Mouse (Mus musculus) CH12.LX (cell line): ENCODE measurements around the gene Vps18. TPM values are rescaled to one million over a fixed set of nuclear protein-coding genes. Genes with fewer than 3 reads are reported as not detected.

Experiments used
- DNase-seq: peaks from one replicate; pipeline ENCODE4 v3.0.0-alpha.2; 2013; ENCODE audit errors: extremely low read depth
- H3K27ac ChIP-seq: 2 replicates; pipeline ENCODE4 v1.5.1; 2012; ENCODE audit warnings: low read depth, mild to moderate bottlenecking, control low read depth, moderate library complexity; ENCODE audit not compliant: insufficient read depth
- H3K27me3 ChIP-seq: replicated peaks from 2 replicates; pipeline ENCODE3; 2012; ENCODE audit warnings: inconsistent platforms
- H3K36me3 ChIP-seq, 2 experiments: replicated peaks in 1 of 2; 2 replicates each; pipeline versions ENCODE3 to v1.6.1; 2012; ENCODE audit warnings: inconsistent platforms in 1 of 2, low read length in 1 of 2, mild to moderate bottlenecking in 1 of 2, mixed read lengths in 1 of 2, moderate library complexity in 1 of 2; ENCODE audit not compliant: control insufficient read depth in 1 of 2, insufficient read depth in 1 of 2
- H3K4me1 ChIP-seq, 2 experiments: 2 replicates each; pipeline ENCODE4 v1.6.1; 2012; ENCODE audit warnings: inconsistent platforms in 1 of 2, moderate library complexity in 1 of 2; ENCODE audit not compliant: insufficient read depth in 2 of 2, control insufficient read depth in 1 of 2
- H3K4me2 ChIP-seq: 2 replicates; pipeline ENCODE4 v1.6.1; 2012; ENCODE audit warnings: low read depth, mild to moderate bottlenecking, control low read depth; ENCODE audit not compliant: poor library complexity, insufficient read depth, severe bottlenecking
- H3K4me3 ChIP-seq, 3 experiments: fragments of 150-350 bp in 1 of 3; sonication (generic) in 1 of 3; replicated peaks in 1 of 3; 2 replicates each; pipeline versions ENCODE3 to v1.5.1; 2011 to 2012; ENCODE audit warnings: low read depth in 2 of 3, low read length in 2 of 3, mild to moderate bottlenecking in 2 of 3, moderate library complexity in 2 of 3, control low read depth in 1 of 3, improper control_type of control experiment in 1 of 3, inconsistent platforms in 1 of 3, mixed read lengths in 1 of 3; ENCODE audit not compliant: poor library complexity in 1 of 3
- H3K79me2 ChIP-seq: replicated peaks from 2 replicates; pipeline ENCODE4 v1.6.1; 2012; ENCODE audit warnings: mild to moderate bottlenecking, moderate library complexity; ENCODE audit not compliant: control insufficient read depth, poor library complexity, insufficient read depth, severe bottlenecking; ENCODE audit errors: extremely low read depth
- H3K9ac ChIP-seq: 2 replicates; pipeline ENCODE4 v1.6.1; 2012; ENCODE audit warnings: low read depth, mild to moderate bottlenecking, control low read depth, moderate library complexity; ENCODE audit not compliant: insufficient read depth
- H3K9me3 ChIP-seq: replicated peaks from 2 replicates; pipeline ENCODE3; 2012; ENCODE audit warnings: low read length, inconsistent platforms, mixed read lengths
- BHLHE40 ChIP-seq: IDR thresholded peaks from 2 replicates; pipeline ENCODE4 v1.6.1; 2011; ENCODE audit warnings: mild to moderate bottlenecking, low read depth, low read length, improper control_type of control experiment
- CHD1 ChIP-seq: IDR thresholded peaks from 2 replicates; pipeline ENCODE4 v1.6.1; 2012; ENCODE audit warnings: low read depth, low read length, improper control_type of control experiment, inconsistent platforms
- CHD2 ChIP-seq: IDR thresholded peaks from 2 replicates; pipeline ENCODE4 v1.6.1; 2011; ENCODE audit warnings: low read length, improper control_type of control experiment
- CTCF ChIP-seq, 2 experiments: IDR thresholded peaks in 1 of 2; conservative IDR thresholded peaks in 1 of 2; 2 replicates each; pipeline ENCODE4 v1.5.1; 2011 to 2012; ENCODE audit warnings: low read depth in 2 of 2, low read length in 2 of 2, improper control_type of control experiment in 1 of 2, inconsistent platforms in 1 of 2, mild to moderate bottlenecking in 1 of 2, moderate library complexity in 1 of 2
- E2F4 ChIP-seq: IDR thresholded peaks from 2 replicates; pipeline ENCODE4 v1.6.1; 2011; ENCODE audit warnings: low read depth, low read length, improper control_type of control experiment; ENCODE audit not compliant: insufficient replicate concordance
- ETS1 ChIP-seq: conservative IDR thresholded peaks from 2 replicates; pipeline ENCODE4 v1.6.1; 2012; ENCODE audit warnings: low read depth, mild to moderate bottlenecking, inconsistent platforms, low read length, improper control_type of control experiment, moderate library complexity
- GABPA ChIP-seq: IDR thresholded peaks from 2 replicates; pipeline ENCODE4 v1.6.1; 2012; ENCODE audit warnings: low read depth, low read length, improper control_type of control experiment, inconsistent platforms; ENCODE audit not compliant: insufficient replicate concordance
- HCFC1 ChIP-seq: IDR thresholded peaks from 2 replicates; pipeline ENCODE4 v1.6.1; 2012; ENCODE audit warnings: low read depth, mild to moderate bottlenecking, inconsistent platforms, low read length, improper control_type of control experiment
- IRF4 ChIP-seq: IDR thresholded peaks from 2 replicates; pipeline ENCODE4 v1.6.1; 2014; ENCODE audit warnings: low read depth, mild to moderate bottlenecking, inconsistent platforms, low read length, improper control_type of control experiment
- JUN ChIP-seq: IDR thresholded peaks from 2 replicates; pipeline ENCODE4 v1.6.1; 2011; ENCODE audit warnings: low read depth, mild to moderate bottlenecking, low read length, improper control_type of control experiment, moderate library complexity; ENCODE audit not compliant: insufficient read depth
- JUND ChIP-seq: conservative IDR thresholded peaks from 2 replicates; pipeline ENCODE4 v1.6.1; 2011; ENCODE audit warnings: low read depth, low read length, improper control_type of control experiment
- MAFK ChIP-seq: IDR thresholded peaks from 2 replicates; pipeline ENCODE4 v1.6.1; 2011; ENCODE audit warnings: low read length, improper control_type of control experiment; ENCODE audit not compliant: insufficient replicate concordance
- MAX ChIP-seq: IDR thresholded peaks from 2 replicates; pipeline ENCODE4 v1.6.1; 2011; ENCODE audit warnings: low read length, improper control_type of control experiment
- MEF2A ChIP-seq: IDR thresholded peaks from 2 replicates; pipeline ENCODE4 v1.6.1; 2014; ENCODE audit warnings: low read depth, mild to moderate bottlenecking, inconsistent platforms, low read length, improper control_type of control experiment, borderline replicate concordance
- MXI1 ChIP-seq: IDR thresholded peaks from 2 replicates; pipeline ENCODE4 v1.6.1; 2011; ENCODE audit warnings: mild to moderate bottlenecking, low read depth, low read length, improper control_type of control experiment
- MYC ChIP-seq: IDR thresholded peaks from 2 replicates; pipeline ENCODE4 v1.6.1; 2011; ENCODE audit warnings: low read depth, mild to moderate bottlenecking, improper control_type of control experiment, low read length
- NELFE ChIP-seq: IDR thresholded peaks from 2 replicates; pipeline ENCODE4 v1.6.1; 2011; ENCODE audit warnings: low read depth, low read length, improper control_type of control experiment
- PAX5 ChIP-seq: IDR thresholded peaks from 2 replicates; pipeline ENCODE4 v1.6.1; 2012; ENCODE audit warnings: low read length, inconsistent platforms, mixed read lengths
- POLR2A ChIP-seq: IDR thresholded peaks from 2 replicates; pipeline ENCODE4 v1.6.1; 2011; ENCODE audit warnings: low read depth, mild to moderate bottlenecking, improper control_type of control experiment, low read length
- RAD21 ChIP-seq: IDR thresholded peaks from 2 replicates; pipeline ENCODE4 v1.6.1; 2011; ENCODE audit warnings: low read depth, mild to moderate bottlenecking, low read length, improper control_type of control experiment, moderate library complexity
- SIN3A ChIP-seq: IDR thresholded peaks from 2 replicates; pipeline ENCODE4 v1.6.1; 2012; ENCODE audit warnings: low read length, improper control_type of control experiment, inconsistent platforms
- TBP ChIP-seq: conservative IDR thresholded peaks from 2 replicates; pipeline ENCODE4 v1.6.1; 2011; ENCODE audit warnings: low read depth, low read length, improper control_type of control experiment
- UBTF ChIP-seq: IDR thresholded peaks from 2 replicates; pipeline ENCODE4 v1.6.1; 2012; ENCODE audit warnings: low read depth, mild to moderate bottlenecking, inconsistent platforms, low read length, improper control_type of control experiment, moderate library complexity
- USF1 ChIP-seq: IDR thresholded peaks from 2 replicates; pipeline ENCODE4 v1.6.1; 2014; ENCODE audit warnings: low read depth, mild to moderate bottlenecking, inconsistent platforms, low read length, improper control_type of control experiment
- ZC3H11A ChIP-seq: IDR thresholded peaks from 2 replicates; pipeline ENCODE4 v1.6.1; 2012; ENCODE audit warnings: low read depth, mild to moderate bottlenecking, inconsistent platforms, low read length, improper control_type of control experiment
- ZKSCAN1 ChIP-seq: IDR thresholded peaks from 2 replicates; pipeline ENCODE4 v1.6.1; 2012; ENCODE audit warnings: low read depth, inconsistent platforms, low read length, improper control_type of control experiment, borderline replicate concordance
- ZMIZ1 ChIP-seq: IDR thresholded peaks from 2 replicates; pipeline ENCODE4 v1.6.1; 2012; ENCODE audit warnings: low read depth, mild to moderate bottlenecking, inconsistent platforms, low read length, improper control_type of control experiment
- ZNF384 ChIP-seq: IDR thresholded peaks from 2 replicates; pipeline ENCODE4 v1.6.1; 2012; ENCODE audit warnings: low read depth, low read length, improper control_type of control experiment, inconsistent platforms
- dilution Hi-C: fragments of 300-500 bp; cut with MboI; formaldehyde crosslinking; loops from 2 replicates; pipeline ENCODE4 v1.14.3; 2020; ENCODE audit warnings: low sequenced_read_pairs; ENCODE audit not compliant: extremely low pct_unique_long_range_greater_than_20kb, extremely low pct_ligation_motif_present
- in situ Hi-C: fragments of 300-500 bp; cut with MboI; formaldehyde crosslinking; loops from 3 replicates; pipeline ENCODE4 v1.14.3; 2019; ENCODE audit warnings: low sequenced_read_pairs, low pct_ligation_motif_present, low pct_unique_long_range_greater_than_20kb, mixed read lengths
- polyA plus RNA-seq: library from polyadenylated mRNA; unstranded; fragments of >175 nt; gene quantifications from 2 replicates; pipeline ENCODE4 v1.2.1, GENCODE M21; 2012; ENCODE audit warnings: low read depth; ENCODE audit not compliant: insufficient read length
- total RNA-seq, 2 experiments: library from RNA; depleted of rRNA; stranded (reverse); fragments of 300-350 nt in 1 of 2; fragments of >200 nt in 1 of 2; gene quantifications; 2 replicates each; pipeline ENCODE4 v1.2.3; 2012 to 2014

Vps18 gene
- total and polyA plus RNA-seq, 3 experiments, result 8.7 to 17.9 (median 15.4) TPM

GRCm38 (mm10) chr2:119334135-119334534 lies 45.6 kb downstream of the Vps18 start:
- in situ Hi-C loops, result no loop called here
- Histone ChIP-seq H3K4me1 (peaks cover 12 to 38% of the 10 kb centered on the region in 2 experiments), H3K79me2 (no peaks in the 10 kb centered on the region), H3K9ac (no peak overlapping the region), H3K36me3 (no peaks in the 10 kb centered on the region), H3K27ac (no peak overlapping the region), H3K4me3 (no peak overlapping the region), H3K9me3 (no peaks in the 10 kb centered on the region), H3K4me2 (no peak overlapping the region), H3K27me3 (peaks cover 31% of the 10 kb centered on the region)
- dilution Hi-C loops, result no loop called here
- TF ChIP-seq JUN, result no peak
- TF ChIP-seq CHD2, result no peak
- TF ChIP-seq MAX, result no peak
- no peak for TF ChIP-seq TBP
- TF ChIP-seq MXI1, result no peak
- no peak for TF ChIP-seq MEF2A
- no peak for TF ChIP-seq MAFK
- no peak for TF ChIP-seq PAX5
- no peak for TF ChIP-seq GABPA
- TF ChIP-seq ETS1, result no peak
- TF ChIP-seq NELFE, result no peak
- TF ChIP-seq USF1, result no peak
- TF ChIP-seq RAD21, result no peak
- TF ChIP-seq HCFC1, result no peak
- TF ChIP-seq CTCF (conservative IDR thresholded peaks at IDR 0.05 in 1 of 2, IDR thresholded peaks at IDR 0.05 in 1 of 2; ENCODE audit: low read depth in 2 of 2, low read length in 2 of 2), result no peak
- TF ChIP-seq CHD1, result no peak
- DNase-seq, result no peak

- H3K9me3 ChIP-seq, result peaks cover 1% of the 10 kb centered on the region
- H3K27me3 ChIP-seq, result peaks cover 25% of the 10 kb centered on the region
- H3K36me3 ChIP-seq, result no peaks in the 10 kb centered on the region
- H3K79me2 ChIP-seq, result no peaks in the 10 kb centered on the region
- no peak overlapping the region for H3K4me2 ChIP-seq
- H3K27ac ChIP-seq, result no peak overlapping the region
- TF ChIP-seq MYC (no peak), ZMIZ1 (no peak), ZNF384 (no peak), PAX5 (no peak), E2F4 (no peak), ZC3H11A (no peak), CTCF (conservative IDR thresholded peaks at IDR 0.05 in 1 of 2, IDR thresholded peaks at IDR 0.05 in 1 of 2; ENCODE audit: low read depth in 2 of 2, low read length in 2 of 2) (no peak), UBTF (no peak), SIN3A (no peak), POLR2A (no peak), JUN (no peak), NELFE (no peak), ZKSCAN1 (no peak), JUND (no peak), USF1 (no peak), IRF4 (no peak), CHD1 (no peak), BHLHE40 (no peak)
- dilution Hi-C loops (no loop called here), in situ Hi-C loops (no loop called here)
- H3K4me3 ChIP-seq, result no peak overlapping the region
- H3K9ac ChIP-seq, result no peak overlapping the region
- peaks cover 12 to 38% of the 10 kb centered on the region in 2 experiments for H3K4me1 ChIP-seq
- no peak for DNase-seq
Measured at GRCm38 (mm10) chr2:119334964-119335525, 46.5 kb downstream of the Vps18 start.
